In the genomic region with DNA sequence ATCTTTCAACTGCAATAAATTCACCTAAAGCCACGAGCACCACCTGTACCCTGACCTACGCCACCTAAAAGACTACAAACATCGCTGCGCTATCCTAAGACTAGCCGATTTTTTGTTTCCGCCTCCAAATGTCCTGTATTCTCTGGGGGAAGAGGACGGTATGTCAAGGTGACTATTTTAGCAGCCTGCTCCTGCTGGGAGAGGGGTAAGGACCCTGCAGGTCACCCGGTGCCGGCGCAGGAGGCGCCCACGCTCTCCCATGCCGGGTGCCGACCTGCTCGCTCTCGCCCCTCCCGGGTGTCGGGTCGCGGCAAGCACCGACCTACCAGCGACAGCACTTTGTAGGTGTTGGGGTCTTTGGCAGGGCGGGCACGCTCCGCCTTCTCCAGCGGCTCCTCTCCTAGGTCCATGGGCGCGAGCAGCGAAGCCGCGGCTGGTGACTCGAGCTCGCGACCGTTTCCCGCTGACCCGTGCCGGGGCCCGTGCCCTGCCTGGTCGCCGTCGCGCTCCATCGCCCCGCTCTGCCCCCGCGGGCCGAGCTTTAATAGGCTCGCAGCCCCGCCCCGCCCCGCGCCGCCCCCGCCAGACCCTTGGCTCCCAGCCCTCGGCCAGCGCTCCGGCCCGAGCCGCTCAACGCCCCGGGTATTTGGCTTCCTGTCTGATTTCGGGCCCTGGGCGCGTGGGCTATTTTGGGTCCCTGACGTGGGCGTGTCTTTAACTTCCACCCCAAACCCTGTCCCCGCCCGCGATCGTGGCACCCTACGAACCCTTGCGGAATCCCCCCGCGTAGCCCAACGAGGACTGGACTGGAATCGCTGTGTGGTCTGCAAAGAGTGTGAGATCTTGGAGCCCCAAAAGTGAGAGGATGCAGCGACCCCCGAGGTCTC, we compare ENCODE assay signal across 8 mouse cellular contexts. TPM values are rescaled to one million over a fixed set of nuclear protein-coding genes. Genes with fewer than 3 reads are reported as not detected.
DNase-seq lines count a peak whose midpoint lies in the region; ATAC-seq and TF ChIP-seq lines count a peak whose summit lies in the region.

A gene (minus strand): TSS at position 680 of the 887 bp plus-strand sequence.

- peak; percentile 53 for ATAC-seq in cerebellum, adult (ENCODE audit: insufficient number of reproducible peaks, low FRiP score, low TSS enrichment)
- peak; percentile 83 for ATAC-seq in granulocyte monocyte progenitor cell, adult 5-6 weeks (replicated peaks; ENCODE audit: poor library complexity, severe bottlenecking)
- ATAC-seq in intestine, embryonic 15.5 days: peak; percentile 90
- peak; percentile 84 for ATAC-seq in midbrain, embryonic 16.5 days

- under 1% methylated on average over 78 of the region's 79 CpGs for WGBS in intestine, embryonic 15.5 days
- under 1% methylated on average over 78 of the region's 79 CpGs for WGBS in liver, adult 2 months
- WGBS in midbrain, embryonic 16.5 days: under 1% methylated on average over 61 of the region's 79 CpGs
- WGBS in spleen, adult 2 months: 1% methylated on average over 78 of the region's 79 CpGs

- peak; percentile 86 for TF ChIP-seq POLR2A in liver, adult 2 months (IDR thresholded peaks at IDR 0.05; ENCODE audit: extremely low read depth, insufficient read depth, low read length)
- peak; percentile 35; the same call in 1 of the 2 replicates for TF ChIP-seq POLR2A in spleen, adult 2 months (IDR thresholded peaks at IDR 0.05; ENCODE audit: low read depth, low read length)

- H3K27ac ChIP-seq in intestine, embryonic 15.5 days: no peak within 1 kb of the TSS
- peak within 1 kb of the TSS; percentile 51 for H3K27ac ChIP-seq in liver, adult 2 months (replicated peaks; ENCODE audit: insufficient read depth, low read depth, low read length)
- no peak within 1 kb of the TSS for H3K27ac ChIP-seq in midbrain, embryonic 16.5 days (ENCODE audit: low read length)
- H3K27ac ChIP-seq in spleen, adult 2 months (ENCODE audit: insufficient read depth, low read length): peak within 1 kb of the TSS; percentile 90

- no peaks in the 10 kb centered on the region for H3K27me3 ChIP-seq in intestine, embryonic 15.5 days (replicated peaks)
- no peaks in the 10 kb centered on the region for H3K27me3 ChIP-seq in liver, adult 2 months (ENCODE audit: control insufficient read depth, insufficient read depth, low read length)
- H3K27me3 ChIP-seq in midbrain, embryonic 16.5 days (ENCODE audit: control insufficient read depth, insufficient read depth, low read depth, low read length): peaks cover 2% of the 10 kb centered on the region
- H3K27me3 ChIP-seq in spleen, adult 2 months (ENCODE audit: control insufficient read depth, insufficient read depth, low read length): peaks cover 2% of the 10 kb centered on the region; the same call in 1 of the 2 replicates

- 0 out of 2 replicates have a peak, but pooled peaks cover 9% of the 10 kb centered on the region for H3K4me1 ChIP-seq in intestine, embryonic 15.5 days (replicated peaks)
- peaks cover 5% of the 10 kb centered on the region for H3K4me1 ChIP-seq in liver, adult 2 months (ENCODE audit: control insufficient read depth, insufficient read depth, low read length)
- H3K4me1 ChIP-seq in midbrain, embryonic 16.5 days (ENCODE audit: control insufficient read depth, insufficient read depth, low read length): peaks cover 7% of the 10 kb centered on the region
- H3K4me1 ChIP-seq in spleen, adult 2 months (ENCODE audit: control insufficient read depth, insufficient read depth, insufficient read length): peaks cover 7% of the 10 kb centered on the region; the same call in 1 of the 2 replicates

- DNase-seq in cerebellum, adult 9-10 months: no peak
- peak; percentile 69 for DNase-seq in embryo, embryonic 10 days (ENCODE audit: low spot score)
- peak; percentile 51 for DNase-seq in liver, adult 2 months (ENCODE audit: extremely low read depth, low read depth, low spot score)
- DNase-seq in spleen, adult 2 months (ENCODE audit: low read depth in 1 of 2, low spot score in 2 of 2): peak; percentile 23 to 69

- H3K9ac ChIP-seq in intestine, embryonic 15.5 days: peak within 1 kb of the TSS; percentile 67
- H3K9ac ChIP-seq in liver, adult 2 months (ENCODE audit: low read depth, low read length): peak within 1 kb of the TSS; percentile 94
- H3K9ac ChIP-seq in midbrain, embryonic 16.5 days (ENCODE audit: low read depth, low read length): peak within 1 kb of the TSS; percentile 66

- H3K4me3 ChIP-seq in intestine, embryonic 15.5 days (replicated peaks): peak within 1 kb of the TSS; percentile 72
- peak within 1 kb of the TSS; percentile 94 for H3K4me3 ChIP-seq in liver, adult 2 months (ENCODE audit: insufficient read depth, low read depth, low read length)
- peak within 1 kb of the TSS; percentile 66 for H3K4me3 ChIP-seq in midbrain, embryonic 16.5 days (ENCODE audit: low read depth, low read length)
- H3K4me3 ChIP-seq in spleen, adult 2 months (ENCODE audit: extremely low read depth, insufficient read depth, insufficient read length): peak within 1 kb of the TSS; percentile 85

- H3K79me2 ChIP-seq in liver, adult 2 months (ENCODE audit: control insufficient read depth, insufficient read depth, low read length): peaks cover 7% of the 10 kb centered on the region; the same call in 1 of the 2 replicates

- no peak for TF ChIP-seq CTCF in liver, adult 2 months (IDR thresholded peaks at IDR 0.05; ENCODE audit: low read depth, low read length)
- no peak for TF ChIP-seq CTCF in spleen, adult 2 months (IDR thresholded peaks at IDR 0.05; ENCODE audit: extremely low read depth, insufficient read depth, insufficient read length, insufficient replicate concordance)

- H3K4me2 ChIP-seq in intestine, embryonic 15.5 days (replicated peaks): peak within 1 kb of the TSS; percentile 92
- H3K4me2 ChIP-seq in midbrain, embryonic 16.5 days (ENCODE audit: low read length): peak within 1 kb of the TSS; percentile 97

- H3K9me3 ChIP-seq in intestine, embryonic 15.5 days: no peaks in the 10 kb centered on the region
- H3K9me3 ChIP-seq in midbrain, embryonic 16.5 days (replicated peaks; ENCODE audit: control insufficient read depth, low read length, poor library complexity, severe bottlenecking): no peaks in the 10 kb centered on the region

- no peaks in the 10 kb centered on the region for H3K36me3 ChIP-seq in intestine, embryonic 15.5 days
- H3K36me3 ChIP-seq in liver, adult 2 months (ENCODE audit: control insufficient read depth, insufficient read depth, low read length): no peaks in the 10 kb centered on the region
- H3K36me3 ChIP-seq in midbrain, embryonic 16.5 days (ENCODE audit: control insufficient read depth, insufficient read depth, low read length): no peaks in the 10 kb centered on the region
- H3K36me3 ChIP-seq in spleen, adult 2 months (ENCODE audit: control insufficient read depth, insufficient read depth, low read length): no peaks in the 10 kb centered on the region

RNA-seq across cellular contexts. Expression of the gene that starts here (rescaled TPM):
- 1.6 and 2.5 TPM in 2 replicates for total RNA-seq in granulocyte monocyte progenitor cell, adult 5-6 weeks (2014; fragmentation: Nextera tagmentation)
- 1.9 and 3.7 TPM in 2 replicates for total RNA-seq in granulocyte monocyte progenitor cell, adult 5-6 weeks (2017)
- polyA plus RNA-seq in intestine, embryonic 15.5 days (2015; fragmentation: Nextera tagmentation; extraction: Ambion mirVana): 8.2 and 8.7 TPM in 2 replicates
- total RNA-seq in liver, adult 2 months (2014; rRNA removed): 16.2 and 19.0 TPM in 2 replicates
- polyA plus RNA-seq in liver, adult 2 months (2012; rRNA removed): 5.2 and 5.8 TPM in 2 replicates
- polyA plus RNA-seq in midbrain, embryonic 16.5 days (2015; fragmentation: Nextera tagmentation; extraction: Ambion mirVana): 2.8 and 3.3 TPM in 2 replicates
- polyA plus RNA-seq in spleen, adult 2 months (2012; rRNA removed): 2.5 and 3.2 TPM in 2 replicates

Comparison
In these comparisons a context has a peak if more than half of its experiments do, and no peak if none do; other contexts are left out.
1. H3K27ac ChIP-seq: peak in liver, adult 2 months (single experiment) and spleen, adult 2 months (single experiment); none in intestine, embryonic 15.5 days (single experiment) and midbrain, embryonic 16.5 days (single experiment).
2. Peak in every context shown above with its lines, with median percentiles within 50 percentile points of each other: ATAC-seq, H3K4me3 ChIP-seq and H3K9ac ChIP-seq.